Mouse (Mus musculus): ENCODE data around the gene Eml2. TPM values are rescaled to one million over a fixed set of nuclear protein-coding genes. Genes with fewer than 3 reads are reported as not detected.

Gene Eml2
- polyA plus RNA-seq, 1 experiment from 2014 or later = 1.4 TPM

DNA sequence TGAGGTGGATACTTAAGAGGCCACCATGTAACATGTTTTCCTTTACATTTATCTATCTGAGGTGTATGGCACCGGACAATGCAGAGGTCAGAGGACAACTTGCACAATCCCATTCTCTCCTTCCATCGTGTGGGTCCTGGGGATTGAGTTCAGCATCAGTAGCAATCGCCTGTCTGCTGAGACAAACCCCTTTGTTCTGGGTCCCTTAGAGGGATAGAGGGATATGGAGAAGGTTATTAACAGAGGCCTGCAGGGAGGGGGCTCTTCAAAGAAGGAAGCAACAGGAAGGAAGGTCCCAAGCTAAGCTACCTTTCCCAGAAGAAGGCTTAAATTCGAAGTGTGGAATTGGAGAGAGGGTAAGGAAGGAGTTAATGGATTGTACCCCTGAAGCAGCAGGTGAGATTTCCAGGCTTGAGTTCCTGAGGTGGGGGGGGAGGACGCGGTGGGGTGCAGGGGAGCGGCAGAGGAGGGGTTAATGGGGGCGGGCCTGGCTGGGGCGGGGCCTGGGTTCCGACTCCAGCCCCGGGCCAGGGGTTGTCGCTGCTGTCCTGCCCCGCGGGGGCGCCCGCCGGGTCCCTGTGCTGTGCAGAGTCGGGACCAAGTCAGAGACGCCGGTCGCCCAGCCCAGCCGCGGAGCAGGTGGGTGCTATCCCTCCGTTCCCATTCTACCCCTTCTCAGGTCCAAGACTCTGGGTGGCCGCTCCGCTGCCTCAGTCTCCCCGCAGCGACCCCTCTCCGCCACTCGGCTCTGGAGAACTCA lies 36.0 kb downstream of the Eml2 start, which contains the start of gene Gpr4:
Gene Gpr4, plus strand, starts transcription at position 543 of the 760 bp plus-strand sequence.
- ATAC-seq (ENCODE audit: low FRiP score) (peak; percentile 67), DNase-seq (ENCODE audit: low spot score) (peak; percentile 65)
- H3K27ac ChIP-seq (ENCODE audit: low read depth, low read length) = no peak within 1 kb of the TSS
- peak within 1 kb of the TSS; percentile 36 for H3K4me3 ChIP-seq (ENCODE audit: low read depth, low read length)
- peak within 1 kb of the TSS; percentile 40; the same call in 1 of the 2 replicates for H3K9ac ChIP-seq (ENCODE audit: low read depth, low read length)
- WGBS = 3% methylated on average over 25 of the region's 30 CpGs
- H3K4me2 ChIP-seq (replicated peaks; ENCODE audit: low read depth, low read length) = peak within 1 kb of the TSS; percentile 71
- H3K4me1 ChIP-seq (replicated peaks; ENCODE audit: control insufficient read depth, insufficient read depth, low read length) = no peaks in the 10 kb centered on the region
- H3K9me3 ChIP-seq (ENCODE audit: control insufficient read depth, low read length) = peaks cover 2% of the 10 kb centered on the region; the same call in 1 of the 2 replicates
- no peaks in the 10 kb centered on the region; the same call in none of the 2 replicates for H3K27me3 ChIP-seq (ENCODE audit: control insufficient read depth, insufficient read depth, low read length)
- H3K36me3 ChIP-seq (ENCODE audit: control insufficient read depth, insufficient read depth, low read length) = no peaks in the 10 kb centered on the region

DNA sequence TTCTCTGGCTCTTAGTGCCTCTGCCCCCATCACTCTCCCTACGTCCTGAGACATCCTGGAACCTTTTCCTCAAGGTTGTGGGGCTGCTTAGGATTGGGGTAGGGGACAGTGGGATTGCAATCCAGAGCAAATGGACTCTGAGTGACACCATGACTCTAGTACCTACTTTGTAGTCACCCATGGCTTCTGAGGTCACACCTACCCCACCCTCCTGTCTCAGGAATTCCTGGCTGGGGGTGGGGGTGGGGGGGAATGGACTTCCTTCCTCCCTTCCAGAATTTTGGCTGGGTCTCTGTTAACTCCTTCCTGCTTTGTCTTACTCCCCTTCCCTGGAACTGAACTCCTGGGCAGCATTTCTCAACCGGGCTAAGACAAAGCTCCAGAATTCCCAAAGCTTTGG lies 37.2 kb downstream of the Eml2 start:
- Histone ChIP-seq H3K27me3 (ENCODE audit: control insufficient read depth, insufficient read depth, low read length) (no peaks in the 10 kb centered on the region; the same call in none of the 2 replicates), H3K36me3 (ENCODE audit: control insufficient read depth, insufficient read depth, low read length) (no peaks in the 10 kb centered on the region), H3K4me3 (ENCODE audit: low read depth, low read length) (no peak overlapping the region), H3K27ac (ENCODE audit: low read depth, low read length) (no peak overlapping the region), H3K9me3 (ENCODE audit: control insufficient read depth, low read length) (peaks cover 2% of the 10 kb centered on the region; the same call in 1 of the 2 replicates), H3K4me1 (replicated peaks; ENCODE audit: control insufficient read depth, insufficient read depth, low read length) (no peaks in the 10 kb centered on the region), H3K4me2 (replicated peaks; ENCODE audit: low read depth, low read length) (no peak overlapping the region), H3K9ac (ENCODE audit: low read depth, low read length) (no peak overlapping the region)
- ATAC-seq (ENCODE audit: low FRiP score) (no peak), DNase-seq (ENCODE audit: low spot score) (no peak)
- 70% methylated on average over 2 of the region's 2 CpGs for WGBS

DNA sequence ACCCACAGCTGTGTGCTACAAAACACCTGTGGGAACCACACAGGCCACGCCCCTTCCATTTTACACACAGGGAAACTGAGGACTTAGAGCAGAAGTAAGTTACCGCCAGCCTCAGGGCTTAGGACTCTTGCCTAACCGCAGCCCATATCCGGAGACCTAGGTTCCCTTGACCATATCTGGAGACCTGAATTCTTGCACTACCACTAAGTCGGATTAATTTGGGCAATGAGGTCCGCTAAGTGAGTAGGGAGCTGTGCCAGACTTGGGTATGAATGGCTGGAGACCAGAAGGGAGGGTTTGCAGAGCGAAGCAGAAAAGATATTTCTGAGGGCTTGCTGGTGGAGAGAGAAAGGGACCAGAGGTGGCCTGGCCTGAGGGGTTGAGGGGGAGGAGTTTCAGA lies 38.1 kb downstream of the Eml2 start:
- Histone ChIP-seq H3K9ac (ENCODE audit: low read depth, low read length) (no peak overlapping the region), H3K4me3 (ENCODE audit: low read depth, low read length) (no peak overlapping the region), H3K27me3 (ENCODE audit: control insufficient read depth, insufficient read depth, low read length) (no peaks in the 10 kb centered on the region; the same call in none of the 2 replicates), H3K9me3 (ENCODE audit: control insufficient read depth, low read length) (peaks cover 2% of the 10 kb centered on the region; the same call in 1 of the 2 replicates), H3K4me2 (replicated peaks; ENCODE audit: low read depth, low read length) (no peak overlapping the region), H3K4me1 (replicated peaks; ENCODE audit: control insufficient read depth, insufficient read depth, low read length) (no peaks in the 10 kb centered on the region), H3K27ac (ENCODE audit: low read depth, low read length) (no peak overlapping the region), H3K36me3 (ENCODE audit: control insufficient read depth, insufficient read depth, low read length) (no peaks in the 10 kb centered on the region)
- ATAC-seq (ENCODE audit: low FRiP score) (no peak), DNase-seq (ENCODE audit: low spot score) (no peak)
- 79% methylated on average over 7 of the region's 7 CpGs for WGBS

DNA sequence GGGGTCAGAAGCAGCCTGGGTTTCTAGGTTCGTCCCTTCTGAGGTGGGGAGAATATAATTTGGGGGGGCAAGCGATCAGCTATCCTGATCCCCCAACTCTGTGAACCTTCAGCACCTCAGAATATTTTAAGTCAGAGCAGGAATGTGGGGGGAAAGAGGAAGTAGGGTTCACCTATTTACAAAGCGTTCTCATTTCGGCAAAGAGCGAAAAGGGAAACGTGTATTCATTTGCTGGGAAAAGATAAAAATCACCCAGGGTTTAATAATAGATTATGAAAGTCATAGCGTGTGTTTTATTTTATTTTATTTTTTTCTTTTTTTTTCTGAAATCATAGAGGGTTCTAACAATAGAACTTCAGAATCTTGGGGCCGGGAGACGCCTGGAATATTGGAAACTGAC lies 38.7 kb downstream of the Eml2 start:
- ATAC-seq (ENCODE audit: low FRiP score) = no peak

DNA sequence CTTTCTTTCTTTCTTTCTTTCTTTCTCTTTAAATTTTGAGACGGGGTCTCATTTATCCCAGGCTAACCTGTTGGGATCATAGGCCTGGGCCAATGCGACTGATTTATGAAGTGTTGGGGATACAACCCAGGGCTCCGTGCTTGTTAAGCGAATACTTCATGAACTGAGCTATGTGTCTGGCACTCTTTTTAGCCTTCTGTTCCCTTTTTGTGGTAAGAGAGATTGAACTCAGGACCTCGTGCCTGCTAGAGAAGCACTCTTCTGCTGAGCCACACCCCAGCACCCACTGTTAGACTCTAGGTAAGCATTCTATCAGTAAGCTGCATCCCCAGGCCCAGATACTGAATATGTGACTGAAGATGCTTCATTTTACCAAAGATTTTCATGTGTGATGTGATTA lies 41.3 kb downstream of the Eml2 start:
- no peak overlapping the region for H3K4me3 ChIP-seq (ENCODE audit: low read depth, low read length)
- no peaks in the 10 kb centered on the region for H3K36me3 ChIP-seq (ENCODE audit: control insufficient read depth, insufficient read depth, low read length)
- H3K27ac ChIP-seq (ENCODE audit: low read depth, low read length) = no peak overlapping the region
- no peak overlapping the region for H3K4me2 ChIP-seq (replicated peaks; ENCODE audit: low read depth, low read length)
- ATAC-seq (ENCODE audit: low FRiP score) (no peak), DNase-seq (ENCODE audit: low spot score) (no peak)
- WGBS = 74% methylated on average over 5 of the region's 5 CpGs
- H3K27me3 ChIP-seq (ENCODE audit: control insufficient read depth, insufficient read depth, low read length) = no peaks in the 10 kb centered on the region; the same call in none of the 2 replicates
- no peak overlapping the region for H3K9ac ChIP-seq (ENCODE audit: low read depth, low read length)
- H3K9me3 ChIP-seq (ENCODE audit: control insufficient read depth, low read length) = no peaks in the 10 kb centered on the region
- no peaks in the 10 kb centered on the region for H3K4me1 ChIP-seq (replicated peaks; ENCODE audit: control insufficient read depth, insufficient read depth, low read length)

More for the DNA sequence above, 38.7 kb downstream of the Eml2 start:
- Histone ChIP-seq H3K9ac (ENCODE audit: low read depth, low read length) (no peak overlapping the region), H3K4me3 (ENCODE audit: low read depth, low read length) (no peak overlapping the region), H3K4me2 (replicated peaks; ENCODE audit: low read depth, low read length) (no peak overlapping the region), H3K36me3 (ENCODE audit: control insufficient read depth, insufficient read depth, low read length) (no peaks in the 10 kb centered on the region), H3K27ac (ENCODE audit: low read depth, low read length) (no peak overlapping the region), H3K27me3 (ENCODE audit: control insufficient read depth, insufficient read depth, low read length) (no peaks in the 10 kb centered on the region; the same call in none of the 2 replicates), H3K4me1 (replicated peaks; ENCODE audit: control insufficient read depth, insufficient read depth, low read length) (no peaks in the 10 kb centered on the region), H3K9me3 (ENCODE audit: control insufficient read depth, low read length) (peaks cover 1% of the 10 kb centered on the region; the same call in 1 of the 2 replicates)
- 71% methylated on average over 9 of the region's 9 CpGs for WGBS
- DNase-seq (ENCODE audit: low spot score) = no peak

DNA sequence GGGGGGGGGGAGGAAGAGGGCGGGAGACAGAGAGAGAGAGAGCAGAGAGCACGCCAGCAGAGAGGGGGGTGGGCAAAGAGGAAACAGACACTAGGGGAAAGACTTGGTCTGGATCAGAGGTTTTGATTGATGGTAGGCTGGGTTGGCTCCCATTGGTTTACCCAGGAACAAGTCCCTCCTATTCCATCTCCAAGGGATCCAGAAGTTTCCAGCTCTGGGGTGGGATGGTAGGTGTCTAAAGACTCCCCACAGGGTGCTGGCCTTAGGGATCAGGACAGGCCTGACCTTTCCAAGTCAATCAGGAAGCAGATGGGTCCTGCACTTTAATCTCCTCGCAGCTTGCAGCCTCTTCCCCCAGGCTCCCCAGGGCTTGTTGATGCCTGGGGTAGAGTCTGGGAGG lies 41.7 kb downstream of the Eml2 start:
- Histone ChIP-seq H3K36me3 (ENCODE audit: control insufficient read depth, insufficient read depth, low read length) (no peaks in the 10 kb centered on the region), H3K4me2 (replicated peaks; ENCODE audit: low read depth, low read length) (no peak overlapping the region), H3K9ac (ENCODE audit: low read depth, low read length) (no peak overlapping the region), H3K27ac (ENCODE audit: low read depth, low read length) (no peak overlapping the region), H3K27me3 (ENCODE audit: control insufficient read depth, insufficient read depth, low read length) (no peaks in the 10 kb centered on the region; the same call in none of the 2 replicates), H3K4me3 (ENCODE audit: low read depth, low read length) (no peak overlapping the region), H3K4me1 (replicated peaks; ENCODE audit: control insufficient read depth, insufficient read depth, low read length) (no peaks in the 10 kb centered on the region), H3K9me3 (ENCODE audit: control insufficient read depth, low read length) (no peaks in the 10 kb centered on the region)
- DNase-seq (ENCODE audit: low spot score) (no peak), ATAC-seq (ENCODE audit: low FRiP score) (no peak)
- WGBS = 16% methylated on average over 2 of the region's 3 CpGs

DNA sequence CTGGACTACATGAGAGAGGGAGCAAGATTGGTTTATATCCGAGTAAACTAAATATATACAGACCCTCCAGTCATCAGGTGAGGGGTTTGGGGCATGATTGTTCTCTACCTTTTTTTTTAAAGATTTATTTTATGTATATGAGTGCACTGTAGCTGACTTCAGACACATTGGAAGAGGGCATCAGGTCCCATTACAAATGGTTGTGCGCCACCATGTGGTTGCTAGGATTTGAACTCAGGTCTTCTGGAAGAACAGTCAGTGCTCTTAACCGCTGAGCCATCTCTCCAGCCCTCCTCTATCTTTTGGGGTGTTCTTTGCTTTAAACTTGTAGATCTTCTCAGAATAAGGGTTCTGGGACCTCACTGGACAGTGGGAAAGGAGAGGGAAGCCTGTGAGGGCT lies 43.8 kb downstream of the Eml2 start:
- Histone ChIP-seq H3K4me2 (replicated peaks; ENCODE audit: low read depth, low read length) (no peak overlapping the region), H3K4me3 (ENCODE audit: low read depth, low read length) (no peak overlapping the region), H3K9ac (ENCODE audit: low read depth, low read length) (no peak overlapping the region), H3K4me1 (replicated peaks; ENCODE audit: control insufficient read depth, insufficient read depth, low read length) (no peaks in the 10 kb centered on the region), H3K27ac (ENCODE audit: low read depth, low read length) (no peak overlapping the region), H3K27me3 (ENCODE audit: control insufficient read depth, insufficient read depth, low read length) (no peaks in the 10 kb centered on the region), H3K9me3 (ENCODE audit: control insufficient read depth, low read length) (no peaks in the 10 kb centered on the region), H3K36me3 (ENCODE audit: control insufficient read depth, insufficient read depth, low read length) (no peaks in the 10 kb centered on the region)
- DNase-seq (ENCODE audit: low spot score) (no peak), ATAC-seq (ENCODE audit: low FRiP score) (no peak)
- 60% methylated on average over 3 of the region's 3 CpGs for WGBS

DNA sequence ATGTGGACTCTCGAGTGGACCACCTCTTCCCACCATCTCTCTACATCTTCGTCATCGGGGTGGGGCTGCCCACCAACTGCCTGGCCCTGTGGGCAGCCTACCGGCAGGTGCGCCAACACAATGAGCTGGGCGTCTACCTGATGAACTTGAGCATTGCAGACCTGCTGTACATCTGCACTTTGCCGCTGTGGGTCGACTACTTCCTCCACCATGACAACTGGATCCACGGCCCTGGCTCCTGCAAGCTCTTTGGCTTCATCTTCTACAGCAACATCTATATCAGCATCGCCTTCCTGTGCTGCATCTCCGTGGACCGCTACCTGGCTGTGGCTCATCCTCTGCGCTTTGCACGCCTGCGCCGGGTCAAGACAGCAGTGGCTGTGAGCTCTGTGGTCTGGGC lies 46.0 kb downstream of the Eml2 start:
- H3K9me3 ChIP-seq (ENCODE audit: control insufficient read depth, low read length) = no peaks in the 10 kb centered on the region
- H3K27me3 ChIP-seq (ENCODE audit: control insufficient read depth, insufficient read depth, low read length) = no peaks in the 10 kb centered on the region
- H3K36me3 ChIP-seq (ENCODE audit: control insufficient read depth, insufficient read depth, low read length) = no peaks in the 10 kb centered on the region
- ATAC-seq (ENCODE audit: low FRiP score) (no peak), DNase-seq (ENCODE audit: low spot score) (no peak)
- no peak overlapping the region for H3K4me3 ChIP-seq (ENCODE audit: low read depth, low read length)
- H3K9ac ChIP-seq (ENCODE audit: low read depth, low read length) = no peak overlapping the region
- no peak overlapping the region for H3K27ac ChIP-seq (ENCODE audit: low read depth, low read length)
- no peak overlapping the region for H3K4me2 ChIP-seq (replicated peaks; ENCODE audit: low read depth, low read length)
- 0 out of 2 replicates have a peak, but pooled peaks cover 2% of the 10 kb centered on the region for H3K4me1 ChIP-seq (replicated peaks; ENCODE audit: control insufficient read depth, insufficient read depth, low read length)
- WGBS = 95% methylated on average over 16 of the region's 16 CpGs

DNA sequence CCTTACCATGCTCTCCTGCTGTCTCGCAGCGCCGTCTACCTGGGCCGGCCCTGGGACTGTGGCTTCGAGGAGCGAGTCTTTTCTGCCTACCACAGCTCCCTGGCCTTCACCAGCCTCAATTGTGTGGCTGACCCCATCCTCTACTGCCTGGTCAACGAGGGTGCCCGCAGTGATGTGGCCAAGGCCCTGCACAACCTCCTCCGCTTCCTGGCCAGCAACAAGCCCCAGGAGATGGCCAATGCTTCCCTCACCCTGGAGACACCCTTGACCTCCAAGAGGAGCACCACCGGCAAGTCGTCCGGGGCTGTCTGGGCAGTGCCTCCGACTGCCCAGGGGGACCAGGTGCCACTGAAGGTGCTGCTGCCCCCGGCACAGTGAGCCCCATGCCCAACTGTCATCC lies 46.7 kb downstream of the Eml2 start:
- Histone ChIP-seq H3K4me3 (ENCODE audit: low read depth, low read length) (no peak overlapping the region), H3K9ac (ENCODE audit: low read depth, low read length) (no peak overlapping the region), H3K36me3 (ENCODE audit: control insufficient read depth, insufficient read depth, low read length) (no peaks in the 10 kb centered on the region), H3K4me2 (replicated peaks; ENCODE audit: low read depth, low read length) (no peak overlapping the region), H3K9me3 (ENCODE audit: control insufficient read depth, low read length) (no peaks in the 10 kb centered on the region), H3K27ac (ENCODE audit: low read depth, low read length) (no peak overlapping the region), H3K27me3 (ENCODE audit: control insufficient read depth, insufficient read depth, low read length) (no peaks in the 10 kb centered on the region), H3K4me1 (replicated peaks; ENCODE audit: control insufficient read depth, insufficient read depth, low read length) (0 out of 2 replicates have a peak, but pooled peaks cover 2% of the 10 kb centered on the region)
- ATAC-seq (ENCODE audit: low FRiP score) (no peak), DNase-seq (ENCODE audit: low spot score) (no peak)
- 93% methylated on average over 14 of the region's 14 CpGs for WGBS

All from hindbrain, embryonic 11.5 days (tissue).